Mouse (Mus musculus) CD4-positive naive resting alpha-beta T cell, adult 76 days (primary cell): ENCODE data around the gene Cblb. TPM values are rescaled to one million over a fixed set of nuclear protein-coding genes. Genes with fewer than 3 reads are reported as not detected.

Experiments used
- total RNA-seq: library from RNA; stranded (reverse); gene quantifications from one replicate; pipeline ENCODE4 v1.2.4, GENCODE M21; 2023

Cblb gene
- 455 TPM for total RNA-seq

DNA sequence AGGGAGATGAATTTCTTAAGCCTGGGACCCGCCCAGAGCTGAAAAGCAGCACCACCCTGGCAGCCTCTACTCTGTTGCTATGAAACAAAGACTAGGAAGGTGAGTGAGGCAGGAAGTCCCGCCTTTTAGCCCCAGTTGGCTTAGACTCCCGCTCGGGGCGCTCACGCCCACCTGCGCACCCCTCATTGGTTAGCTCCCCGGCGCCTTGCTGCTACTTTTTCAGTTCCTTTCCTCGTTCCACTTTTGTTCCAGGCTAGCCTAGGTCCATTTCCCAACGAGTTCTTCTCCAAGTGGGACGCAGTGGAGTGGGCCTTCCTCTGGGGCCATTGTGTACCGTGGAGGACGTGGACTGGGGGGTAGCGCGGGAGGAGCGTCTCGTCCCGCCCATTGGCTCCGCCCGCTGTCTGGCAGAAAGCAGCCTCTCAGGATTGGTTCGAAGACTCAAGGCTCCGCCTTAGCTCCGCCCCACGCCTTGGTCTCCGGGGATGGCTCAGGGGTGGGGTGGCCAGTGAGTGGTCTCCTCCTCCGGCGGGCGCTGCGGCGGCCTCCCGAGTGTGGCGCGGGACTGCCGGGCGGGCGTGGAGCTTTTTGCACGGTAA lies at the start of gene Cblb:
Gene Cblb (plus strand): TSS at position 135 of the 599 bp plus-strand sequence.

